Mouse (Mus musculus) naive thymus-derived CD4-positive, alpha-beta T cell, adult 2 months (primary cell): ENCODE measurements around the gene Dolpp1.
A peak's percentile ranks its signal among the peaks of the same experiment; 100 is the strongest.

ENCODE experiments used
- DNase-seq: peaks from one replicate; pipeline ENCODE4 v3.0.0-alpha.2; 2011; ENCODE audit warnings: low read depth

Gene Dolpp1

GRCm38 (mm10) chr2:30392114-30392576 is at the start of gene Dolpp1:
Gene Dolpp1 (plus strand): TSS chr2:30392254.
- DNase-seq: peak; percentile 98

DNA sequence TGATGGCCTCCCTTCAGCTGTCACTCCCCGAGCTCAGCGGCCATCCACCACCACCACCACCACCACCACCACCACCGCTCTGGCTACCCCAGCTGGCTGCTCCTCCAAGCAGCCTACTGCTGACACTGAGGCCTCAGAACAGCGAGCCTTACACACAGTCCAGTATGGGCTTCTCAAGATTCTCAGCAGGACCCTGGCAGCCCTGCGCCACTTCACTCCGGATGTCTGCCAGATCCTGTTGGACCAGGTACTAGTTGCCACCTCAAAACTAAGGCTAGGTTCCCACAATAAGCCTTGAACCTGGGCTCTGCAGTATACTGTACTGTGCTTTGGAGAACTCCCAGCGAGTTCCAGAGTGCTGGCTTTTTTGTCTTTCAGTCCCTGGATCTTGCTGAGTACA is 49.5 kb upstream of the Dolpp1 start:
- no peak for DNase-seq

DNA sequence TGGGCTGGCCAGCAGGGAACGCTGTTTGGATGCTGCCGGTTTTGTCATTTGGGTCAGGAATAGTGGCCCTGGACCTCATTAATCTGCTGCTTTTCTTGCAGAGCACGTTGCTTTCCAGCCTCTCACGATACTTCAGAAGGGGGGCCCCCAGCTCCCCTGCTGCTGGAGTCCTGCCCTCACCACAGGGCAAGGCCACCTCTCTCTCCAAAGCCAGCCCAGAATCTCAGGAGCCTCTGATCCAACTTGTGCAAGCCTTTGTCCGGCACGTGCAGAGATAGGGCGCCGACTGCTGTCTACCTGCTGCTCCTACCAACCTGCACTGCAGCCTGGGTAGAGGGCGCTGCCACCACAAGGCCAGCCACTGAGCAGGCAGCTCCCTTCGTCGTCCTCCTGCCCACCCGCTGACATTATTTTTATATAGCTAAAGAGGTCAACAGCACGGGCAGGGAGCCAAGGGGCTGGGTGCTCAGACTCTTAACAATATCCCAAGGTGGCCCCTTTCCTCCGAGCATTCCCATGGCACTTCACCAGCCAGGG is 48.4 kb upstream of the Dolpp1 start:
- DNase-seq: no peak

- no peak for DNase-seq
These were observed 45.9 kb upstream of the Dolpp1 start for GRCm38 (mm10) chr2:30345971-30346676.

DNA sequence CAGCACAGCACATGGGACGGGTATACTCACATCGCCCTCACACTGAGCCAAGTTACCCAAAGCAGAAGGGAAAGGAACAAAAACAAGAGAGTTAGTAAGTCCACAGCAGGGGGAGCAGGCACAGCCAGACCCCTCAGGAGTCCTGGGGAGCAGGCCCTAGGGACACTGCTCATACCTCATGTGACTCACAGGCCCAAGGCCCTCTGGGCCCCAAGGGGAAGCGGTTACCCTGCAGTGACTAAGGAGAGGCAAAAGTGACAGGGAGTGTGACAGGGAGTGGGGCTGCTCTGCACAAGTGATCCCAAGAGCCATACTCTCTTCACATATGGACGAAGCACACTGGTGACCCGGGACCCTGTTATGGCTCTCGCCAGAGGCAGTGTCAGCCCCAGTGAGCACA is 42.9 kb upstream of the Dolpp1 start:
- DNase-seq: no peak

GRCm38 (mm10) chr2:30351149-30351548 is 40.9 kb upstream of the Dolpp1 start:
- no peak for DNase-seq

DNA sequence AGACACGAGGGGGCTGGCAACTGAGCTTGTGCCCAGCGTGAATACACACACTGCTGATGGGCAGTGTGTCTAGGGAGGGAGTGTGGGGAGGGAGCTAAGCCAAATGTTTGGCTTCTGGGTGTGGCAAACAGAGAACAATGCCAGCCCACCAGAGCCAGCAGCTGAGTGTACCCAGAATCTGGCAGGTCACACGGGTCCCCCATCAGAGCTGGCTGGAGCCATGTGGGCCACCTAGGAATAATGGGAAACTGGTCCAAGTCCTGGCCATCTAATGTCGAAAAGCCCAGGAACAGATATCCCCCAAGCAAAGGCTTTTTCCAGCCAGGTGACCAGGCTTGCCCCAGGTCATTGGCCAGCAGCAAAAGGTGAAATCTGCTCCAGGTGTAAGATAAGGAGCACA is 36.2 kb upstream of the Dolpp1 start:
- no peak for DNase-seq

- DNase-seq: no peak
These were observed 35.8 kb upstream of the Dolpp1 start for GRCm38 (mm10) chr2:30356266-30356665.

DNA sequence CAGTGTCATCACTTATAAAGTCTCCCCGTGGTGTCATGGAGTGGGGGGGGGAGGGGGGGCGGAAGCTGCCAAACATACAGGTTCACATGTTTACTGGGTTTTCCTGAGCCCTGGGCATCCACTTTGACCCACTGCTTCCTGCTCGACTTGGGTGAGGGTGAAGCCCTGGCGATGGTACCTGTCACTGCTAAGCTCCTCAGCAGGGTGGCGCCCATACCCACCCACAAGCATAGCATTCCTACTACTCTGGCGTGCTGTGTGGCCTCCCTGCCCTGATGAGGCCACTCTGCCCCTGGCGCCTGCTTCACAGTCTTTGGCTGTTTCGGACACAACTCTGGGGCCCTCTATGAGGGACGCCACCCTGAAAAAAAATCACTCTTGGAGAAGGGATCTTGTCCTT is 35.1 kb upstream of the Dolpp1 start:
- no peak for DNase-seq

DNA sequence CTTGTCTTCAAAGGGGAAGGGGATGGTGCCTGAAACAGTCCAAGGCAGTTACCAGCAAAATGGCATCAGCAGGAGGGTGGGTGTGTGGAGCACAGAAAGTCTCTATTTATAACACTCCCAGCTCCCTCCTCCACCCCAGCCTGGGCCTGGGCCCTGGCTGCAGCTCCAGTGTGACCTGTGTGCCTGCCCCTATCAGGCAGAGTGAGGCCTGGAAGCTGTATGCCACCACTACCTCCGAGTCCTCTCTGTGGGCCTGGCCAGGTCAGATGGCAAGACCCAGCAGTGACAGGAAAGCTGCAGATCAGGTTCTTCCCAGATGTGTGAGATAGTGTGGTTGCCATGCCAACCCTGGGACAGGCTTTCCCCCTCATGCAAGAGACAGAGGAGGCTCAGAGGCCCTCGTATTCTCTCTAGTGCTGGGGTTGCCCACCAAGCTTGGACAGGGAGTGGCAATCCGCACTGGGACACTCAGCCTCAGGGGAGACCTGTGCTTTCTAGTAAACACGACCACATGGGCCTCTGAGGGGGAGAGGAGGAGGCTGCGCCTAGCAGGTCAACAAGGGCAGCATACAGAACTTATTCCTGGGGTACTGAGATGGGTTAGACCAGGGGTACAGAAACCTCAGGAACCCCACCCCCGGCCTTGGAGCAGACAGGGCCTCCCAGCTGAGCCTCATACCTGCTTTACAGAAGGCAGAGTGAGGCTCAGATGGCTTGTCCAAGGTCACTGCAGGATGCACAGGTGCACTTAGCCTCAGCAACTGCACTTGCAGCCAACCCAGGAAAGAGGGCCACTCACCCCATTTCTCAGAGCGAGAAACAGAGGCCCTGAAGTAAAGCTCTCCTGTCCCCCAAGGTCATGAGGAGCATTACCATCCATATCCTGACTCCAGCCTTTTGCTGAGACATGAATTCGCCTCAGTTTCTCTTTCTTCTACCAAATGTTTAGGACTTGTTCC is 34.2 kb upstream of the Dolpp1 start:
- DNase-seq: peak; percentile 16

- peak; percentile 90 for DNase-seq
These were observed 33.2 kb upstream of the Dolpp1 start, which contains the start of gene Sh3glb2 for GRCm38 (mm10) chr2:30358533-30359531. Gene Sh3glb2 (minus strand): TSS chr2:30359337.

DNA sequence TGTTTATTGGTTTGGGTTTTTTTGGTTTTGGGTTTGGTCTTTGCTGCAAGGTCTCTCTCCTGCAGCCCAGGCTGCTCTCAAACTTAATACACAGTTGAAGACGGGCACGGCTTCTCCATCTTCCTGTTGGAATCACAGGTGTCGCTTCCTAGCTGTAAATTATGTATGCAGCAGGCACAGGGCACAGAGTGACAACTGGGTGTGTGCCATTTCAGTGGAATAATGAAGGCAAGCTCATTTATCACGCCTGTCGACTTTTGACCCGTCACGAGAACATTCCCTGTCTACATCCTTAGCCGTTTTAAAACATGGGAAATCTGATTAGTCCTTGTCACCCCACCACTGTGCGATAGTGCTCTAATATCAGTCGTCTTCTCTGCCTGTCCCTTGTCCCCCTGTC is 31.4 kb upstream of the Dolpp1 start:
- DNase-seq: no peak

- peak; percentile 34 for DNase-seq
These were observed 29.2 kb upstream of the Dolpp1 start for GRCm38 (mm10) chr2:30362865-30363264.

GRCm38 (mm10) chr2:30363773-30364650 is 28.0 kb upstream of the Dolpp1 start, which contains the start of gene Miga2:
Gene Miga2 (plus strand): TSS chr2:30364233.
- peak; percentile 98 for DNase-seq

DNA sequence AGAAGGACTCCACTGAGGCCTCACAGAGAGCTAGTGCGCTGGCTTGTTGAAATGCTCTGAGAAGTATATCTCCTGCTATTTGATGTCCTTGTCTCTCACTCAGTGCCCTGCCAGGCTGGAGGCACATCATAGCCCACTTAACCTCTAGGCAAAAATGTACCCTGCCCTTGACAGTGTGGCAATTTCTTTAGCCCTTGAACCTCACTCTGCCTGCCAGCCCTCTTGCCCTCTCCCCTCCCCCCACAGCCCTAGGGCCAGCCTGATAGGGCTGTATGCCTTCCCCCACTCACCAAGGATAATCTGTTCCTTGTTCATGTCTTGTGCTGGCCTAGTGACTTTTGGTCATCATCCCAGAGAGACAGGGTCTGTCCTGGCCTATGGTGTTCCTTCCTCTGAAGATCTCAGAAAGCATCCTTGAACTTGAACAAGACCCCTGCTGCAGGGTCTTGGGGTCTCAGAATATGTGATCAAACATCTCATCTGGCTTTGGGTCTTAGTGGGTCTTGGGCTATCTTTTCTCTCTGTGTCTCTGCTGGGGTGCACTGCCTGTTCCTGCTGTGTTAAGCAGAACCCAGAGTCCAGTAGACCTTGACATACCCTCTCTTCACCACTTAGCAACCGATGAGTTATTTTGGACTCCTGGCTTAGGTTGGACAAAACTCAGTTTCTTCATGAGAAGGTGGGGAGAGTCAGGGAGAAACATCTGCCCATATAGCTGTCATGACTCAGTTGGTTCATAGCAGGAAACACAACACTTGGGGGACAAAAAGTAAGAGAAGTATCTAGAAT is 26.6 kb upstream of the Dolpp1 start:
- DNase-seq: no peak

DNA sequence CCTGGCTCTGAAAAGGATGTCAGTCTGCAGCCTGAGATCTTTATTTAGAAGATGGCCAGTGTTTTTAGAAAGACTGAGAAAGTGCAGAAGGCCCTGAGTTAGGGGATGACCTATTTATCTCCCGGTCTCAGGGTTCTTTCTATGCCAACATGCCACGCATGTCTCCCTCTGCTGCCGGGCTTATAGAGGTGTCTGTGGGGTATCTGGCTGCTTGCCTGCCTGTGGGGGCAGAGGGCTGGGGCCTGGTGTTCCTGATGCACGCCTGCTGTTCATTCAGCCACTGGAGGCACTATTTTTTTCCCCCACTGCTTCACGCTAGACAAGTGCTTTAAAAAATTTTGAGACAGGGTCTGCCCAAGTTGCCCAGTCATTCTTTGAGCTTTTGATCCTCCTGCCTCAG is 25.9 kb upstream of the Dolpp1 start:
- no peak for DNase-seq

DNA sequence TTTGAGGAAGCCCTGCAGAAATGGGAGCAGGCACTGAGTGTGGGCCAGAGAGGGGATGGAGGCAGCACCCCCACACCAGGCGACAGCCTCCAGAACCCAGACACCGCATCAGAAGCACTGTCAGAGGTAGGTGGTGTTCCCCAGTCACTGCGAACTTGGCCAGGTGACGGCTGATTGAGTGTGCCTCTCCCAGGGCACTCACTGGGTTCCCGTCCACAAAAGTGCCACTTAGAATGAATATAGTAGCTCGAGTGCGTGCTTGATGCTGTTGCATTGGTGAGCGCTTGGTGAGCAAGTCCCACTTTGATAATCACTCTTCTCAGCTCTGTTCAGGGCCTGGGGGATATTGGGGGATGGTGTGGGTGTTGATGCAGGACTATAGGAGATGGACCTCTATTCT is 20.5 kb upstream of the Dolpp1 start:
- DNase-seq: no peak

DNA sequence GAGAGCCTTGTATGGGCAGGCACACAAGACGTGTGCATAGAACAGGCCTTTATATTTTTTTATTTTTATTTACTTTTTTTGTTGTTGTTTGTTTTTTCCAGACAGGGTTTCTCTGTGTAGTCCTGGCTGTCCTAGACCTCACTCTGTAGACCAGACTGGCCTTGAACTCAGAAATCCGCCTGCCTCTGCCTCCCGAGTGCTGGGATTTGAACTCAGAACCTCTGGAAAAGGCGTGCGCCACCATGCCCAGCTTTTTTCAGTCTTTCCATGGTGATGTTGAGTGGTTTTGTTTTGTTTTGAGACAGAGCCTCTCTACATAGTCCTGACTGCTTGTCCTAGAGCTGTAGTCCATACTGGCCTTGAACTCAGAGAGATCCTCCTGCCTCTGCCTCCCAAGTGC is 19.3 kb upstream of the Dolpp1 start:
- DNase-seq: no peak

GRCm38 (mm10) chr2:30375893-30376292 is 16.2 kb upstream of the Dolpp1 start:
- DNase-seq: no peak

DNA sequence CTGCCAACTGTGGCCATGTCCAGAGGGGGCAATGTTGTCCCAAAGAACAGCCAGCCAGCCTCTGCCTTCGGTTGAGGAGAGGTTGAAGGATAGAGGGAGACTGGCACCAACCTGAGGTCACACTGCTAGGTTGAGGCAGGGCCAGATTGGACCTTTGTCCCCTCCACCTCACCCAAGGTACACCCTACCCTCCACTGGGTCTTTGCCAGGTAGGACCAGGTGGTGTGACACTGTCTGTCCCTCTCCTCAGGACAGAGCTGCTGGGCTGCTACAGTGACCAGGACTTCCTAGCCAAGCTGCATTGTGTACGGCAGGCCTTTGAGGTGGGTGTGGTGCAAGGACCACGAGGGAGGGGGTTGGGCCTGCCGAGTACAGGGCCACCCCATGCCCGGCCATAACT is 14.3 kb upstream of the Dolpp1 start:
- DNase-seq: no peak
